Mouse (Mus musculus): ENCODE data around the gene Pde4dip. TPM values are rescaled to one million over a fixed set of nuclear protein-coding genes. Genes with fewer than 3 reads are reported as not detected.

Pde4dip gene
- total and polyA plus RNA-seq, 3 experiments = 1,061 to 1,897 (median 1,629) TPM

DNA sequence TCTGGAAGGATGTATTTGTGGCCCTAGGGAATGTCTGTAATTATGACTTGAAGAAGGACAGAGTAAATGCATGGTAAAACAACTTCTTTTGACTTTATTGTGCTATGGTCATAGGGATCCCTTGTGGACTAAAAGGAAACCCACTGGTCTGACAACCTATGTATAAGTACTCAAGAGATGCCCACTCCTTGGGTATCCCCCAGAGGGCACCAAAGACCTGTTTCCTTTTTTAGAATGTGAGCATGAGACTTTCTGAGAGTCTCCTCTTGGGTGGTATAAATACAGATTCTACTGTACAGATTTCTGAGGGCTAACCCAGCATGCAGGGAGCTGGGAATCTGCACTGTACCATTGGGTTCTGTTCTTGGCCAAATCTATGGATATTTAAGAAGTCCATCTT, 48.1 kb downstream of the Pde4dip start:
- Histone ChIP-seq H3K36me3 (ENCODE audit: control insufficient read depth, insufficient read depth, low read length) (peaks cover 6% of the 10 kb centered on the region), H3K27me3 (ENCODE audit: control insufficient read depth, insufficient read depth, low read length) (no peaks in the 10 kb centered on the region), H3K4me3 (no peak overlapping the region), H3K9ac (ENCODE audit: low read depth, low read length) (no peak overlapping the region), H3K79me2 (replicated peaks; ENCODE audit: control insufficient read depth, insufficient read depth, low read length) (0 out of 2 replicates have a peak, but pooled peaks cover 2% of the 10 kb centered on the region), H3K4me1 (ENCODE audit: control insufficient read depth, insufficient read depth, low read length) (no peaks in the 10 kb centered on the region), H3K27ac (no peak overlapping the region)
- DNase-seq = no peak
- TF ChIP-seq CTCF (IDR thresholded peaks at IDR 0.05) (peak; percentile 61), EP300 (IDR thresholded peaks at IDR 0.05; ENCODE audit: insufficient read depth, low read depth, low read length) (no peak)
- intact Hi-C loops (cut with DNase I) = loop anchor here (5.0 kb wide), 1 partner anchor 37 kb away; no protein-coding TSS in a partner anchor

DNA sequence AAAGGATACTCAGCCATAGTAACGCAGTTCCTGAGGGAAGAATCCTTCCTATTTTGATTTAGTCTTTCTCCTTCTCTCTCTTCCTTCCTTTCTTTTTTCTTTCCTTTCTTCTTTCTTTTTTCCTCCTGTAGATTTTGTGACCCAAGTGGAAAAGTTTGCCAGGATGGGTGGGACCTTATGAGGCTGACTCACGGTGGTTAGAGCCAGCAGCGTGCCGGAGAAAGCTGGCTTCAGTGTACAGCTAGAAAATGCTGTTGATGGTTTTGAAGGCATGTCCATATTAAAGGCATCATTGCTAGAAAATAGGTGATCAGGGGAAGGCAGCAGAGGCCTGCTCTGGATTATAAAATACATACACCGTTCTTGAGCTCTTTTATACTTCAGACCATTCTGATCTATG, 52.6 kb downstream of the Pde4dip start:
- Histone ChIP-seq H3K4me1 (ENCODE audit: control insufficient read depth, insufficient read depth, low read length) (no peaks in the 10 kb centered on the region; the same call in 1 of the 2 replicates), H3K27me3 (ENCODE audit: control insufficient read depth, insufficient read depth, low read length) (no peaks in the 10 kb centered on the region), H3K36me3 (ENCODE audit: control insufficient read depth, insufficient read depth, low read length) (peaks cover 8% of the 10 kb centered on the region), H3K4me3 (no peak overlapping the region), H3K79me2 (replicated peaks; ENCODE audit: control insufficient read depth, insufficient read depth, low read length) (0 out of 2 replicates have a peak, but pooled peaks cover 1% of the 10 kb centered on the region), H3K9ac (ENCODE audit: low read depth, low read length) (no peak overlapping the region), H3K27ac (no peak overlapping the region)
- WGBS = 52% methylated on average over 5 of the region's 5 CpGs
- TF ChIP-seq EP300 (IDR thresholded peaks at IDR 0.05; ENCODE audit: insufficient read depth, low read depth, low read length) (no peak), CTCF (IDR thresholded peaks at IDR 0.05) (no peak), POLR2A (IDR thresholded peaks at IDR 0.05; ENCODE audit: insufficient read depth, low read depth, low read length) (no peak)
- intact Hi-C loops (cut with DNase I) = no loop called here
- DNase-seq = no peak

DNA sequence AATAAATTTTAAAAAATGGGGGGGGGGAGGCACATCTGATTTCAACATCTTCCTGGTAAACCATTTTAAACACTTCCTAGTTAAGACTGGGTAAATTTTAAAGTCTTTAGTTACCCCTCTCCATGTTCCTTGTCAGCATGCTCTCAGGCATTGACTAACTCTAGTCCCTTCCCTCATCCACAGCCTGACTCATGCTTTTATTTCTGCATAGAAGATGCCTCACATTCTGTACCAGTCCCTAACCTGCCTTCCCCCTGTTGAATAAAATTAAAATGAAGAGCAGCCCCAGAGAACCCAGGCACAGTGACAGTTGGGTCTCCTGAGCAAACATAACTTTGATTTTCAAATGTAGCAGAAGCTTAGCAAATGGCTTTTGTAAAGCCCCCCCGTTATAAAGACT, 53.9 kb downstream of the Pde4dip start:
- no peak overlapping the region for H3K27ac ChIP-seq
- no peak overlapping the region for H3K4me3 ChIP-seq
- H3K9ac ChIP-seq (ENCODE audit: low read depth, low read length) = no peak overlapping the region
- TF ChIP-seq CTCF (IDR thresholded peaks at IDR 0.05) (no peak), EP300 (IDR thresholded peaks at IDR 0.05; ENCODE audit: insufficient read depth, low read depth, low read length) (no peak), POLR2A (IDR thresholded peaks at IDR 0.05; ENCODE audit: insufficient read depth, low read depth, low read length) (no peak)
- no peaks in the 10 kb centered on the region for H3K27me3 ChIP-seq (ENCODE audit: control insufficient read depth, insufficient read depth, low read length)
- no peaks in the 10 kb centered on the region for H3K79me2 ChIP-seq (replicated peaks; ENCODE audit: control insufficient read depth, insufficient read depth, low read length)
- WGBS = 50% methylated on average over 1 of the region's 1 CpGs
- H3K4me1 ChIP-seq (ENCODE audit: control insufficient read depth, insufficient read depth, low read length) = peaks cover under 1% of the 10 kb centered on the region; the same call in 1 of the 2 replicates
- intact Hi-C loops (cut with DNase I) = no loop called here
- peaks cover 8% of the 10 kb centered on the region for H3K36me3 ChIP-seq (ENCODE audit: control insufficient read depth, insufficient read depth, low read length)
- no peak for DNase-seq

DNA sequence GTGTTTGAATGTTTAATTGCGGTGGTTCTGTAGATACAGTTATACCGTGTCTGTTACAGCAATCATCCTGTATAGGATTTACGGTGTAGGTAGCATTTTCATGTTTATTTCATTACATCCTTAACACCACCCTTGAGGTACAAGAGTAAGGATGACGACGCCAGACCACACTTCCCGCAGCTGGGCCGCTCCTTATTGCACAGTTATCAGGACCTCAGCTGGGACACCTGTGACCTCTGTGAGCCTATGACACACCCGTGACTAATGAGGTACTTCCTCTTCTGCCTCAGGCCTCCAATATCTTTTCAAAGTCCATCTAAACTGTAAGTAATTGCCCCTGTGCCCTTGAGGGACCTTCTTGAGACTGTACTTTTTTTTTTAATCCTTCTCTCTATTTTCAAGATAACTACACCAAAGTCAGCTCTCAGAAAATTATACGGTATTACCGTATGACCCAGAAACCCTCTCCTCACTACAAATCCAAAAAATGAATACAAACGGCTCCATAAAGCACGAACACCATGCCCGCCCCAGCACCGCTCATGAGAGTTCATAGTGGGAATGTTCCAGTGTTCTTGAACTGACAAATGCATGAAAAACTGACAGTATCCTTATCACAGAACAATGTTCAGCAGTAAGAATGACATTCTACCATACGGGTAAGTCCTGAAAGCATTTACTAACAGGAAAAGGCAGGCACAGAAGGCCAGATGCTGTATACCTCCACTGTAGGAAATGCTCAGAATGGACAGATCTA, 56.8 kb downstream of the Pde4dip start:
- Histone ChIP-seq H3K27me3 (ENCODE audit: control insufficient read depth, insufficient read depth, low read length) (no peaks in the 10 kb centered on the region), H3K9ac (ENCODE audit: low read depth, low read length) (no peak overlapping the region), H3K79me2 (replicated peaks; ENCODE audit: control insufficient read depth, insufficient read depth, low read length) (no peaks in the 10 kb centered on the region), H3K4me1 (ENCODE audit: control insufficient read depth, insufficient read depth, low read length) (peaks cover 2% of the 10 kb centered on the region; the same call in 1 of the 2 replicates), H3K36me3 (ENCODE audit: control insufficient read depth, insufficient read depth, low read length) (peaks cover 12% of the 10 kb centered on the region), H3K4me3 (no peak overlapping the region), H3K27ac (no peak overlapping the region; the same call in 1 of the 2 replicates)
- intact Hi-C loops (cut with DNase I) = no loop called here
- WGBS = 61% methylated on average over 15 of the region's 15 CpGs
- no peak for TF ChIP-seq CTCF (IDR thresholded peaks at IDR 0.05)
- no peak for TF ChIP-seq EP300 (IDR thresholded peaks at IDR 0.05; ENCODE audit: insufficient read depth, low read depth, low read length)
- TF ChIP-seq POLR2A (IDR thresholded peaks at IDR 0.05; ENCODE audit: insufficient read depth, low read depth, low read length) = no peak
- DNase-seq = no peak

DNA sequence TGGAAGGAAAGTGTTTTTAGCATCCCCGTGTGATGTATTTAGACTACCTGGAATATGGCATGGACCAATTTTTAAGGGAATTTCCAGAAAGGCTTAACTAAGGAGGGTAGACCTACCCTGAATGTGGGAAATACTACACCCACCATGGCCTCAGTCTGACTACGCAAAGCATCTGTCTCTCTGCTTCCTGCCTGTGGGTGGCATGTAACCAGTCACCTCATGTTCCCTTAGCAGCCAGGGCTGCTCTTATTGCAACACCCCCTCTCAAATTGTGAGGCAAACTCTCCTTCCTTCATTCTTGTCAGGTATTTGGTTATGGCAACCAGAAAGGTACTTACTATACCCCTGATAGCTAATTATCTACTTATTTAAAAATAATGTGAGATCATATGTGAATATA, 57.9 kb downstream of the Pde4dip start:
- Histone ChIP-seq H3K4me1 (ENCODE audit: control insufficient read depth, insufficient read depth, low read length) (peaks cover 2% of the 10 kb centered on the region; the same call in 1 of the 2 replicates), H3K27me3 (ENCODE audit: control insufficient read depth, insufficient read depth, low read length) (no peaks in the 10 kb centered on the region), H3K36me3 (ENCODE audit: control insufficient read depth, insufficient read depth, low read length) (peaks cover 9% of the 10 kb centered on the region; the same call in 1 of the 2 replicates), H3K79me2 (replicated peaks; ENCODE audit: control insufficient read depth, insufficient read depth, low read length) (no peaks in the 10 kb centered on the region), H3K9ac (ENCODE audit: low read depth, low read length) (no peak overlapping the region), H3K27ac (no peak overlapping the region; the same call in 1 of the 2 replicates), H3K4me3 (no peak overlapping the region)
- no peak for DNase-seq
- 78% methylated on average over 2 of the region's 2 CpGs for WGBS
- intact Hi-C loops (cut with DNase I) = no loop called here
- TF ChIP-seq POLR2A (IDR thresholded peaks at IDR 0.05; ENCODE audit: insufficient read depth, low read depth, low read length) (no peak), CTCF (IDR thresholded peaks at IDR 0.05) (no peak), EP300 (IDR thresholded peaks at IDR 0.05; ENCODE audit: insufficient read depth, low read depth, low read length) (no peak)

DNA sequence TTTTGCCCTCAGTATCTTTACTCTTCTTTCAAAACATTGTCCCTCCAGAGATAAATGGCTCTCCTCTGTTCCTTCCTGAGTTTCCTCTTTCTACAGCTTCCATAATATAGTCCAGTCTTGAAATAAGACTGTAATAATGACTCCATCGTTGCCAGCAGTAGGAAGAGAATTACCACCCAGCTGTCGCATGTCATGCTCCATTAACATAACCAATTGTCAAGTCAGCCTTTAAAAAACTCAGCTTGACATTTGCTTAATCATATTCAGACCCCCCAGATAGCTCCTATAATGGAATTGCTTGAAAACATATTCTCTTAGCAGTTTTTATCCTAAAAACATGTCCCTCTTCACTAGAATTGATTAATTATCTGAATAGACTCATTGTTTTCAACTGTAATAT, 58.4 kb downstream of the Pde4dip start:
- Histone ChIP-seq H3K36me3 (ENCODE audit: control insufficient read depth, insufficient read depth, low read length) (peaks cover 9% of the 10 kb centered on the region; the same call in 1 of the 2 replicates), H3K79me2 (replicated peaks; ENCODE audit: control insufficient read depth, insufficient read depth, low read length) (no peaks in the 10 kb centered on the region), H3K27me3 (ENCODE audit: control insufficient read depth, insufficient read depth, low read length) (no peaks in the 10 kb centered on the region), H3K4me1 (ENCODE audit: control insufficient read depth, insufficient read depth, low read length) (peaks cover 2% of the 10 kb centered on the region; the same call in 1 of the 2 replicates), H3K4me3 (no peak overlapping the region), H3K9ac (ENCODE audit: low read depth, low read length) (no peak overlapping the region), H3K27ac (no peak overlapping the region)
- no peak for DNase-seq
- intact Hi-C loops (cut with DNase I) = no loop called here
- TF ChIP-seq EP300 (IDR thresholded peaks at IDR 0.05; ENCODE audit: insufficient read depth, low read depth, low read length) = no peak
- TF ChIP-seq POLR2A (IDR thresholded peaks at IDR 0.05; ENCODE audit: insufficient read depth, low read depth, low read length) = no peak
- TF ChIP-seq CTCF (IDR thresholded peaks at IDR 0.05) = no peak
- 48% methylated on average over 2 of the region's 2 CpGs for WGBS
